8 mouse cellular contexts compared by ENCODE assay signal in the genomic region with DNA sequence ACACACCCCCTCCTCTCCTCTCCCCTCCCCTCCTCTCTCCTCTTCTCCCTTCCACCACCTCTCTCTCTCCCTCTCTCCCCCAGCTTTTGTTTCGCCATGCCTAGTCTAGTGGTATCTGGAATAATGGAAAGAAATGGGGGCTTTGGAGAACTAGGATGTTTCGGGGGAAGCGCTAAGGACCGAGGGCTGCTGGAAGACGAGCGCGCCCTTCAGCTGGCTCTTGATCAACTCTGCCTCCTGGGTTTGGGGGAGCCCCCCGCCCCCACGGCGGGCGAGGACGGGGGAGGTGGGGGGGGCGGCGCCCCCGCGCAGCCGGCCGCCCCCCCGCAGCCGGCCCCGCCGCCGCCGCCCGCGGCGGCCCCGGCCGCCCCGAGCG. TPM values are rescaled to one million over a fixed set of nuclear protein-coding genes. Genes with fewer than 3 reads are reported as not detected.
DNase-seq lines count a peak whose midpoint lies in the region; ATAC-seq and TF ChIP-seq lines count a peak whose summit lies in the region.

A gene (plus strand): TSS at position 97 of the 376 bp plus-strand sequence.

- H3K27me3 ChIP-seq in lung, postnatal 0 days (replicated peaks; ENCODE audit: insufficient read depth, low read length): no peaks in the 10 kb centered on the region
- H3K27me3 ChIP-seq in intestine, embryonic 14.5 days (replicated peaks; ENCODE audit: control insufficient read depth, insufficient read depth, low read length): no peaks in the 10 kb centered on the region
- no peaks in the 10 kb centered on the region for H3K27me3 ChIP-seq in neural tube, embryonic 15.5 days (replicated peaks)

- no peak for DNase-seq in adrenal gland, postnatal 4 days (ENCODE audit: low spot score in 2 of 2)
- DNase-seq in adrenal gland, adult 8-10 months: no peak
- peak; percentile 10 for DNase-seq in lung, postnatal 0 days (ENCODE audit: low spot score)
- no peak for DNase-seq in lung, postnatal 25 days (ENCODE audit: low spot score)
- DNase-seq in intestine, embryonic 14.5 days (ENCODE audit: low spot score): no peak
- DNase-seq in layer of hippocampus, adult 11-12 months (ENCODE audit: low spot score): no peak
- no peak for DNase-seq in spleen, postnatal 36 days (ENCODE audit: low spot score in 2 of 2)

- TF ChIP-seq CTCF in lung, postnatal 0 days (IDR thresholded peaks at IDR 0.05): no peak

- peaks cover 22% of the 10 kb centered on the region; the same call in 1 of the 2 replicates for H3K4me1 ChIP-seq in lung, postnatal 0 days (ENCODE audit: insufficient read depth, low read depth, low read length)
- peaks cover 64% of the 10 kb centered on the region for H3K4me1 ChIP-seq in intestine, embryonic 14.5 days (replicated peaks; ENCODE audit: control insufficient read depth, insufficient read depth, low read length)
- H3K4me1 ChIP-seq in neural tube, embryonic 15.5 days: peaks cover 71% of the 10 kb centered on the region

- H3K4me3 ChIP-seq in lung, postnatal 0 days (ENCODE audit: low read depth, low read length): peak within 1 kb of the TSS; percentile 79
- H3K4me3 ChIP-seq in intestine, embryonic 14.5 days (ENCODE audit: low read depth, low read length): peak within 1 kb of the TSS; percentile 97
- H3K4me3 ChIP-seq in neural tube, embryonic 15.5 days (replicated peaks): peak within 1 kb of the TSS; percentile 89

- H3K9me3 ChIP-seq in lung, postnatal 0 days (ENCODE audit: low read length): no peaks in the 10 kb centered on the region
- H3K9me3 ChIP-seq in intestine, embryonic 14.5 days (ENCODE audit: control insufficient read depth, low read length): no peaks in the 10 kb centered on the region
- no peaks in the 10 kb centered on the region for H3K9me3 ChIP-seq in neural tube, embryonic 15.5 days (replicated peaks)

- peak within 1 kb of the TSS; percentile 98 for H3K4me2 ChIP-seq in lung, postnatal 0 days (replicated peaks; ENCODE audit: low read depth, low read length)
- H3K4me2 ChIP-seq in intestine, embryonic 14.5 days (ENCODE audit: low read length): peak within 1 kb of the TSS; percentile 96
- peak within 1 kb of the TSS; percentile 89 for H3K4me2 ChIP-seq in neural tube, embryonic 15.5 days

- TF ChIP-seq EP300 in lung, postnatal 0 days (IDR thresholded peaks at IDR 0.05): no peak

- peak within 1 kb of the TSS; percentile 65 for H3K9ac ChIP-seq in lung, postnatal 0 days (replicated peaks; ENCODE audit: low read depth)
- peak within 1 kb of the TSS; percentile 96 for H3K9ac ChIP-seq in intestine, embryonic 14.5 days (ENCODE audit: low read length)
- peak within 1 kb of the TSS; percentile 99 for H3K9ac ChIP-seq in neural tube, embryonic 15.5 days (replicated peaks)

- no peaks in the 10 kb centered on the region for H3K36me3 ChIP-seq in lung, postnatal 0 days (ENCODE audit: insufficient read depth, low read length)
- peaks cover 23% of the 10 kb centered on the region for H3K36me3 ChIP-seq in intestine, embryonic 14.5 days (ENCODE audit: control insufficient read depth, insufficient read depth, low read length)
- H3K36me3 ChIP-seq in neural tube, embryonic 15.5 days: peaks cover 9% of the 10 kb centered on the region

- ATAC-seq in lung, postnatal 0 days: no peak
- no peak for ATAC-seq in intestine, embryonic 14.5 days (replicated peaks; ENCODE audit: low FRiP score, low TSS enrichment, low read depth)
- peak; percentile 15; the same call in 1 of the 2 replicates for ATAC-seq in neural tube, embryonic 15.5 days (ENCODE audit: low FRiP score)

- peak within 1 kb of the TSS; percentile 79 for H3K27ac ChIP-seq in lung, postnatal 0 days (ENCODE audit: low read length)
- H3K27ac ChIP-seq in intestine, embryonic 14.5 days (ENCODE audit: low read depth): peak within 1 kb of the TSS; percentile 97
- peak within 1 kb of the TSS; percentile 97 for H3K27ac ChIP-seq in neural tube, embryonic 15.5 days (replicated peaks)

- 2% methylated on average over 7 of the region's 31 CpGs for WGBS in lung, postnatal 0 days
- WGBS in intestine, embryonic 14.5 days: 0% methylated on average over 10 of the region's 31 CpGs
- WGBS in neural tube, embryonic 15.5 days: 1% methylated on average over 7 of the region's 31 CpGs

RNA-seq across cellular contexts. Expression of the gene that starts here (rescaled TPM):
- total RNA-seq in adrenal gland, postnatal 4 days (2021): 10 to 100 TPM; 11.2 to 16.1 TPM
- 1 to 10 TPM; 2.8 to 4.3 (median 3.9) TPM for total RNA-seq in adrenal gland, adult 8-10 months (2022)
- 2.6 and 3.4 TPM in 2 replicates for polyA plus RNA-seq in lung, postnatal 0 days (2015; fragmentation: Nextera tagmentation; extraction: Ambion mirVana)
- polyA plus RNA-seq in intestine, embryonic 14.5 days (2014; fragmentation: Nextera tagmentation; extraction: Ambion mirVana): 19.8 and 23.8 TPM in 2 replicates
- 18.6 and 19.2 TPM in 2 replicates for polyA plus RNA-seq in neural tube, embryonic 15.5 days (2015; fragmentation: Nextera tagmentation; extraction: Ambion mirVana)
